Mouse (Mus musculus) lung, postnatal 10 days (tissue): ENCODE results near the gene Fam222a.

Source experiments
- DNase-seq: peaks from one replicate; pipeline ENCODE4 v3.0.0; 2021

Gene Fam222a

GRCm38 (mm10) chr5:114585682-114586081, 17.9 kb downstream of the Fam222a start:
- no peak for DNase-seq

GRCm38 (mm10) chr5:114587908-114588307, 20.1 kb downstream of the Fam222a start:
- peak; percentile 77 for DNase-seq

GRCm38 (mm10) chr5:114588416-114588815, 20.6 kb downstream of the Fam222a start:
- DNase-seq: no peak

- DNase-seq: no peak
These were observed 21.2 kb downstream of the Fam222a start for GRCm38 (mm10) chr5:114589026-114589425.

GRCm38 (mm10) chr5:114589454-114589853, 21.6 kb downstream of the Fam222a start:
- DNase-seq: no peak

- no peak for DNase-seq
These were observed 22.5 kb downstream of the Fam222a start for GRCm38 (mm10) chr5:114590043-114590913.

- peak; percentile 47 for DNase-seq
These were observed 23.3 kb downstream of the Fam222a start for GRCm38 (mm10) chr5:114591151-114591561.

- DNase-seq: no peak
These were observed 24.8 kb downstream of the Fam222a start for GRCm38 (mm10) chr5:114592463-114593160.

- DNase-seq: no peak
These were observed 25.5 kb downstream of the Fam222a start for GRCm38 (mm10) chr5:114593161-114593821.

GRCm38 (mm10) chr5:114593949-114594348, 26.1 kb downstream of the Fam222a start:
- no peak for DNase-seq

- peak; percentile 79 for DNase-seq
These were observed 27.0 kb downstream of the Fam222a start for GRCm38 (mm10) chr5:114594741-114595241.

GRCm38 (mm10) chr5:114596604-114597003, 28.8 kb downstream of the Fam222a start:
- DNase-seq: peak; percentile 62

GRCm38 (mm10) chr5:114597222-114597621, 29.4 kb downstream of the Fam222a start:
- DNase-seq: no peak

- no peak for DNase-seq
These were observed 29.8 kb downstream of the Fam222a start for GRCm38 (mm10) chr5:114597652-114598051.

- no peak for DNase-seq
These were observed 34.2 kb downstream of the Fam222a start for GRCm38 (mm10) chr5:114602012-114602411.

- no peak for DNase-seq
These were observed 36.2 kb downstream of the Fam222a start for GRCm38 (mm10) chr5:114603975-114604374.

GRCm38 (mm10) chr5:114604781-114605290, 37.0 kb downstream of the Fam222a start:
- DNase-seq: peak; percentile 53

GRCm38 (mm10) chr5:114605981-114606380, 38.2 kb downstream of the Fam222a start:
- DNase-seq: no peak

- peak; percentile 85 for DNase-seq
These were observed 39.8 kb downstream of the Fam222a start for GRCm38 (mm10) chr5:114607651-114608050.

GRCm38 (mm10) chr5:114608516-114608915, 40.7 kb downstream of the Fam222a start:
- peak; percentile 84 for DNase-seq

- DNase-seq: no peak
These were observed 43.4 kb downstream of the Fam222a start for GRCm38 (mm10) chr5:114611256-114611655.

- peak; percentile 41 for DNase-seq
These were observed 44.3 kb downstream of the Fam222a start for GRCm38 (mm10) chr5:114611968-114612608.
